Mouse (Mus musculus) heart, embryonic 16.5 days (tissue): ENCODE data around the gene Acvr1. TPM values are rescaled to one million over a fixed set of nuclear protein-coding genes. Genes with fewer than 3 reads are reported as not detected.

Source experiments
- ATAC-seq: fragments of 200-750 bp; cut with Nextera tagmentation; replicated peaks from 2 replicates; pipeline ENCODE4 v1.8.0; 2017; ENCODE audit warnings: moderate number of reproducible peaks; ENCODE audit not compliant: insufficient read depth, low FRiP score; ENCODE audit errors: extremely low read depth
- H3K27ac ChIP-seq: fragments of 300-500 bp; sonication (generic); 2 replicates; pipeline ENCODE4 v1.5.1; 2014; ENCODE audit warnings: mild to moderate bottlenecking, low read length, control low read depth, moderate library complexity
- H3K27me3 ChIP-seq: fragments of 300-500 bp; sonication (generic); 2 replicates; pipeline ENCODE4 v1.6.1; 2014; ENCODE audit warnings: low read length, mixed read lengths; ENCODE audit not compliant: control insufficient read depth, insufficient read depth
- H3K36me3 ChIP-seq: fragments of 300-500 bp; sonication (generic); 2 replicates; pipeline ENCODE4 v1.6.1; 2014; ENCODE audit not compliant: control insufficient read depth, insufficient read depth
- H3K4me1 ChIP-seq: fragments of 300-500 bp; sonication (generic); 2 replicates; pipeline ENCODE4 v1.6.1; 2014; ENCODE audit warnings: low read length, mixed read lengths; ENCODE audit not compliant: control insufficient read depth, insufficient read depth
- H3K4me2 ChIP-seq: fragments of 300-500 bp; sonication (generic); 2 replicates; pipeline ENCODE4 v1.6.1; 2014; ENCODE audit warnings: low read depth, mild to moderate bottlenecking, control low read depth, low read length
- H3K4me3 ChIP-seq: fragments of 300-500 bp; sonication (generic); 2 replicates; pipeline ENCODE4 v1.5.1; 2014; ENCODE audit warnings: mild to moderate bottlenecking, control low read depth, low read length
- H3K9ac ChIP-seq: fragments of 300-500 bp; sonication (generic); 2 replicates; pipeline ENCODE4 v1.6.1; 2014; ENCODE audit warnings: low read length, control low read depth
- H3K9me3 ChIP-seq: fragments of 300-500 bp; sonication (generic); replicated peaks from 2 replicates; pipeline ENCODE4 v1.6.1; 2016; ENCODE audit warnings: low read length; ENCODE audit not compliant: control insufficient read depth
- WGBS: fragments of 180-500 bp; shearing (Covaris S2); extraction: QIAGEN DNeasy Blood & Tissue Kit; methylation state at CpG from one replicate; pipeline ENCODE4 v1.1.7; 2014; 5-methylcytosine and 5-hydroxymethylcytosine counted together
- polyA plus RNA-seq: library from polyadenylated mRNA; unstranded; fragments of >200 nt; fragmentation: Nextera tagmentation; extraction: Ambion mirVana; gene quantifications from 2 replicates; pipeline ENCODE4 v1.2.1, GENCODE M21; 2015

Acvr1 gene
- polyA plus RNA-seq, 1 experiment from 2014 or later = 8.0 TPM

- Histone ChIP-seq H3K36me3 (peaks cover 9% of the 10 kb centered on the region; the same call in 1 of the 2 replicates), H3K9me3 (0 out of 2 replicates have a peak, but pooled peaks cover 2% of the 10 kb centered on the region), H3K27me3 (no peaks in the 10 kb centered on the region), H3K4me3 (no peak overlapping the region), H3K4me2 (no peak overlapping the region), H3K4me1 (peaks cover 10% of the 10 kb centered on the region), H3K9ac (no peak overlapping the region), H3K27ac (no peak overlapping the region)
- peak; percentile 72; the same call in 1 of the 2 replicates for ATAC-seq
- 49% methylated on average over 8 of the region's 8 CpGs for WGBS
These were observed 70.1 kb downstream of the Acvr1 start for GRCm38 (mm10) chr2:58496647-58497410.

GRCm38 (mm10) chr2:58495271-58495670 is 71.7 kb downstream of the Acvr1 start:
- H3K4me3 ChIP-seq = no peak overlapping the region
- no peaks in the 10 kb centered on the region for H3K27me3 ChIP-seq
- peaks cover 11% of the 10 kb centered on the region for H3K4me1 ChIP-seq
- H3K4me2 ChIP-seq = no peak overlapping the region
- no peak for ATAC-seq
- 49% methylated on average over 3 of the region's 3 CpGs for WGBS
- H3K36me3 ChIP-seq = peaks cover 9% of the 10 kb centered on the region; the same call in 1 of the 2 replicates
- H3K9me3 ChIP-seq = 0 out of 2 replicates have a peak, but pooled peaks cover 2% of the 10 kb centered on the region
- H3K9ac ChIP-seq = no peak overlapping the region
- H3K27ac ChIP-seq = 0 out of 2 replicates have a peak overlapping the region, but pooled peaks have one; percentile 34

GRCm38 (mm10) chr2:58493685-58494635 is 73.0 kb downstream of the Acvr1 start:
- 0 out of 2 replicates have a peak, but pooled peaks cover 2% of the 10 kb centered on the region for H3K9me3 ChIP-seq
- 93% methylated on average over 18 of the region's 18 CpGs for WGBS
- no peak overlapping the region for H3K4me2 ChIP-seq
- H3K27me3 ChIP-seq = no peaks in the 10 kb centered on the region
- H3K4me3 ChIP-seq = no peak overlapping the region
- H3K36me3 ChIP-seq = peaks cover 7% of the 10 kb centered on the region; the same call in 1 of the 2 replicates
- H3K27ac ChIP-seq = no peak overlapping the region
- no peak for ATAC-seq
- peaks cover 22% of the 10 kb centered on the region for H3K4me1 ChIP-seq
- H3K9ac ChIP-seq = no peak overlapping the region

GRCm38 (mm10) chr2:58489275-58489674 is 77.7 kb downstream of the Acvr1 start:
- Histone ChIP-seq H3K4me2 (peak overlapping the region; percentile 37), H3K4me1 (peaks cover 58% of the 10 kb centered on the region), H3K27ac (peak overlapping the region; percentile 62), H3K27me3 (no peaks in the 10 kb centered on the region), H3K36me3 (no peaks in the 10 kb centered on the region), H3K9me3 (no peaks in the 10 kb centered on the region), H3K9ac (no peak overlapping the region), H3K4me3 (no peak overlapping the region)
- WGBS = 37% methylated on average over 9 of the region's 9 CpGs
- no peak; the same call in 1 of the 2 replicates for ATAC-seq

GRCm38 (mm10) chr2:58488404-58488803 is 78.6 kb downstream of the Acvr1 start:
- peaks cover 61% of the 10 kb centered on the region for H3K4me1 ChIP-seq
- no peaks in the 10 kb centered on the region for H3K36me3 ChIP-seq
- H3K27me3 ChIP-seq = no peaks in the 10 kb centered on the region
- peak overlapping the region; percentile 62 for H3K27ac ChIP-seq
- no peak overlapping the region for H3K9ac ChIP-seq
- H3K9me3 ChIP-seq = no peaks in the 10 kb centered on the region
- H3K4me3 ChIP-seq = no peak overlapping the region
- peak overlapping the region; percentile 37 for H3K4me2 ChIP-seq
- 28% methylated on average over 8 of the region's 8 CpGs for WGBS
- peak; percentile 41 for ATAC-seq

GRCm38 (mm10) chr2:58487279-58487560 is 79.7 kb downstream of the Acvr1 start:
- no peak overlapping the region for H3K9ac ChIP-seq
- no peaks in the 10 kb centered on the region for H3K27me3 ChIP-seq
- no peaks in the 10 kb centered on the region for H3K9me3 ChIP-seq
- no peaks in the 10 kb centered on the region for H3K36me3 ChIP-seq
- H3K27ac ChIP-seq = peak overlapping the region; percentile 47; the same call in 1 of the 2 replicates
- ATAC-seq = no peak
- H3K4me3 ChIP-seq = no peak overlapping the region
- 53% methylated on average over 3 of the region's 3 CpGs for WGBS
- peaks cover 61% of the 10 kb centered on the region for H3K4me1 ChIP-seq
- H3K4me2 ChIP-seq = no peak overlapping the region

GRCm38 (mm10) chr2:58486441-58487278 is 80.3 kb downstream of the Acvr1 start:
- Histone ChIP-seq H3K4me2 (no peak overlapping the region), H3K36me3 (no peaks in the 10 kb centered on the region), H3K4me3 (no peak overlapping the region), H3K4me1 (peaks cover 61% of the 10 kb centered on the region), H3K9me3 (no peaks in the 10 kb centered on the region), H3K9ac (no peak overlapping the region), H3K27me3 (no peaks in the 10 kb centered on the region), H3K27ac (peak overlapping the region; percentile 47; the same call in 1 of the 2 replicates)
- ATAC-seq = no peak
- WGBS = 69% methylated on average over 14 of the region's 14 CpGs

- Histone ChIP-seq H3K27ac (peak overlapping the region; percentile 3; the same call in 1 of the 2 replicates), H3K9ac (no peak overlapping the region), H3K36me3 (no peaks in the 10 kb centered on the region), H3K27me3 (no peaks in the 10 kb centered on the region), H3K4me2 (no peak overlapping the region), H3K4me1 (peaks cover 61% of the 10 kb centered on the region), H3K4me3 (no peak overlapping the region), H3K9me3 (no peaks in the 10 kb centered on the region)
- 65% methylated on average over 3 of the region's 3 CpGs for WGBS
- no peak for ATAC-seq
These were observed 81.3 kb downstream of the Acvr1 start for GRCm38 (mm10) chr2:58485683-58486082.
